Mouse (Mus musculus): ENCODE results near the gene Clec18a. TPM values are rescaled to one million over a fixed set of nuclear protein-coding genes. Genes with fewer than 3 reads are reported as not detected.

Gene Clec18a
- 4.3 TPM for polyA plus RNA-seq (2015; fragmentation: Illumina TruSeq; extraction: RNeasy Lipid Tissue Mini Kit (QIAGEN cat#74804); ENCODE audit: low read depth, low replicate concordance)

GRCm38 (mm10) chr8:111092326-111092725 is at the start of gene Clec18a:
Gene Clec18a, minus strand, starts transcription at chr8:111092426.

DNA sequence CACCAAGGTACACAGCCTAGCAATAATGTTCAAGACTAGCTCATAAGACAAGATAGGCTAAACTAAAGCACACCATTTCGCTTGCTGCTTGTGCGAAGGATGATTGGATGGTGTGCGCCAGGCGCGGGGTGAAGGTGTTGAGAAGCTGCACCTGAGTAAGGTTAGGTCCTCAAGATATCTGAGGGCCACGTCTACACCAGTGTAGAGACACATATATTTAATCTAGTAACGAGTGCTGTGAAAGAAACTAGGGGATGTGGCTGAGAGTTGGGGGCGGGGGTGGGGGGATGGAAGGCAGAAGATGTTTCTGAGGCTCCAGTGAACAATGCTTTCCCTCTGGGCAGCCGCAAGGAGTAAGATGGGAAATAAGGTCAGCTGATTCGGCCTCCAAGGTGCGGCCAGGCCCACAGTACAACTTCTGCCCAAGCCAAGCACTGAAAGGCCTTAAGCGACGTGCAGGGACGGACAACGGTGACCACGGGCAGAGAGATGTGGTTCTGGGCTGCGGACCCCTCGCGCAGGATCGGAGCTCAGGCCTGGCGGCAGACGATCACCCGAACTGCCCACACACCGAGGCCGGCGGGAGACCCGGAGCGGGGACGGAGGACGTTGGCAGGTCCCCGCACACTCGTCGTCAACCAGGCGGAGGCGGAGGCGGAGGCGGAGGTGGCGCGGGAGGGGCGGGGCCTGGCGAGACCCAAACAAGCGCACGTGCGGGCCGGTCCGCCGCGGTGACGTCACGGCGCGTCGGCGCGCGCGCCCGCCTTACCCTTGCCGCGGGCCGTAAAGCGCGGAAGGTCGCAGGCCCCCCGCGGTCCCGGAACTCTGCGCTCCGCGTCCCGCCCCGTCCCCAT is 1.9 kb upstream of the Clec18a start, which contains the start of gene Pdpr:
Gene Pdpr, plus strand, starts transcription at position 766 of the 854 bp plus-strand sequence.

DNA sequence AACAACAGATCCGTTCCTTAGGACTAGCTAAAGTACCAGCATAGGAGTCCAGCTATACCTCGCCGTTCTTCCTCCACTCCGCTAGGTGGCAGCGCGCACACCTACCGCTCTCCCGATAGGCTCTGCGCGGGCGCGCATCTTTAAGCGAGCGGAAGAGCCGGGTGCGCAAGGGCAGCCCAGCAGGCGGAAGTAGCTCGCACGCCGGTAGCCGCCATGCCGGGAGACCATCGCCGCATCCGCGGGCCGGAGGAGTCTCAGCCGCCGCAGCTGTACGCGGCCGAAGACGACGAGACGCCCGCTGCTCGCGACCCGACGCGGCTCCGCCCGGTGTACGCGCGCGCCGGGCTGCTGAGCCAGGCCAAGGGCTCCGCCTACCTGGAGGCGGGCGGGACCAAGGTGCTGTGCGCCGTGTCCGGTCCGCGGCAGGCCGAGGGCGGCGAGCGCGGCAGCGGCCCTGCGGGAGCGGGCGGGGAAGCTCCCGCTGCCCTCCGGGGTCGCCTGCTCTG is 36.0 kb downstream of the Clec18a start, which contains the start of gene Exosc6:
Gene Exosc6, plus strand, starts transcription at position 182 of the 506 bp plus-strand sequence.

DNA sequence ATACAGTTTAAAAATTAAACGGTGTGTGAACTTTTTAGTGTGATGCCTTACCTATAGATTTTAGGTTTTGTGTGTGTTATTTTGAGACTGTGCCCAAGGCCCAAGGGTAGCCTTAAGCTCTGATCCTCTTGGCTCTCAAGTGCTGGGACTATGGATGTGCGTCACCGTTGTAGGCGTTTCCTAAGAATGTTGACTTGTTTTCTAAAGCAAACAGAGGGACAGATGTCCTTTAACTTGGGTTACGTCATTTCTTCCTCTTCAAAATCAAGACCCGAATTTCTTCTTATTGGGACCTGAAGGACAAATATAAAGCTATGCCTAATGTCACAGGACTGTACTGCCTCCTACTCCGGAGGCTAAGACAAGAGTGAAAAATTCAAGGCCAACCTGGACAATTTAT is 59.3 kb downstream of the Clec18a start, which contains the start of gene Aars:
Gene Aars, plus strand, starts transcription at position 229 of the 400 bp plus-strand sequence.

GRCm38 (mm10) chr8:111031572-111031971 is 60.7 kb downstream of the Clec18a start, which contains the start of gene Ddx19b:
Gene Ddx19b, minus strand, starts transcription at chr8:111031751.

Other genes starting within 250 kb of the Clec18a start
- 42.8 TPM for gene Cog4, start 245.8 kb downstream of the Clec18a start, polyA plus RNA-seq (2015; fragmentation: Illumina TruSeq; extraction: RNeasy Lipid Tissue Mini Kit (QIAGEN cat#74804); ENCODE audit: low read depth, low replicate concordance)
- gene Sf3b3, start 245.6 kb downstream of the Clec18a start, polyA plus RNA-seq (2015; fragmentation: Illumina TruSeq; extraction: RNeasy Lipid Tissue Mini Kit (QIAGEN cat#74804); ENCODE audit: low read depth, low replicate concordance) = 40.0 TPM
- gene Fuk, start 189.9 kb downstream of the Clec18a start, polyA plus RNA-seq (2015; fragmentation: Illumina TruSeq; extraction: RNeasy Lipid Tissue Mini Kit (QIAGEN cat#74804); ENCODE audit: low read depth, low replicate concordance) = 10.2 TPM
- gene St3gal2, start 172.5 kb downstream of the Clec18a start, polyA plus RNA-seq (2015; fragmentation: Illumina TruSeq; extraction: RNeasy Lipid Tissue Mini Kit (QIAGEN cat#74804); ENCODE audit: low read depth, low replicate concordance) = 55.0 TPM
- gene Ddx19a, start 94.6 kb downstream of the Clec18a start, polyA plus RNA-seq (2015; fragmentation: Illumina TruSeq; extraction: RNeasy Lipid Tissue Mini Kit (QIAGEN cat#74804); ENCODE audit: low read depth, low replicate concordance) = 26.1 TPM
- 14.5 TPM for gene Ddx19b, start 60.7 kb downstream of the Clec18a start, polyA plus RNA-seq (2015; fragmentation: Illumina TruSeq; extraction: RNeasy Lipid Tissue Mini Kit (QIAGEN cat#74804); ENCODE audit: low read depth, low replicate concordance)
- 67.3 TPM for gene Aars, start 59.3 kb downstream of the Clec18a start, polyA plus RNA-seq (2015; fragmentation: Illumina TruSeq; extraction: RNeasy Lipid Tissue Mini Kit (QIAGEN cat#74804); ENCODE audit: low read depth, low replicate concordance)
- not detected for gene Exosc6, start 36.1 kb downstream of the Clec18a start, polyA plus RNA-seq (2015; fragmentation: Illumina TruSeq; extraction: RNeasy Lipid Tissue Mini Kit (QIAGEN cat#74804); ENCODE audit: low read depth, low replicate concordance)
- gene Pdpr, start 2.2 kb upstream of the Clec18a start, polyA plus RNA-seq (2015; fragmentation: Illumina TruSeq; extraction: RNeasy Lipid Tissue Mini Kit (QIAGEN cat#74804); ENCODE audit: low read depth, low replicate concordance) = 16.4 TPM
- 77.5 TPM for gene Glg1, start 166.8 kb upstream of the Clec18a start, polyA plus RNA-seq (2015; fragmentation: Illumina TruSeq; extraction: RNeasy Lipid Tissue Mini Kit (QIAGEN cat#74804); ENCODE audit: low read depth, low replicate concordance)
- gene Rfwd3, start 207.8 kb upstream of the Clec18a start, polyA plus RNA-seq (2015; fragmentation: Illumina TruSeq; extraction: RNeasy Lipid Tissue Mini Kit (QIAGEN cat#74804); ENCODE audit: low read depth, low replicate concordance) = 17.0 TPM
- gene Mlkl, start 245.8 kb upstream of the Clec18a start, polyA plus RNA-seq (2015; fragmentation: Illumina TruSeq; extraction: RNeasy Lipid Tissue Mini Kit (QIAGEN cat#74804); ENCODE audit: low read depth, low replicate concordance) = 0.31 TPM

All from brain, adult 10 weeks (tissue).